Mouse (Mus musculus): Measurements from ENCODE around the gene Cnot2.

DNA sequence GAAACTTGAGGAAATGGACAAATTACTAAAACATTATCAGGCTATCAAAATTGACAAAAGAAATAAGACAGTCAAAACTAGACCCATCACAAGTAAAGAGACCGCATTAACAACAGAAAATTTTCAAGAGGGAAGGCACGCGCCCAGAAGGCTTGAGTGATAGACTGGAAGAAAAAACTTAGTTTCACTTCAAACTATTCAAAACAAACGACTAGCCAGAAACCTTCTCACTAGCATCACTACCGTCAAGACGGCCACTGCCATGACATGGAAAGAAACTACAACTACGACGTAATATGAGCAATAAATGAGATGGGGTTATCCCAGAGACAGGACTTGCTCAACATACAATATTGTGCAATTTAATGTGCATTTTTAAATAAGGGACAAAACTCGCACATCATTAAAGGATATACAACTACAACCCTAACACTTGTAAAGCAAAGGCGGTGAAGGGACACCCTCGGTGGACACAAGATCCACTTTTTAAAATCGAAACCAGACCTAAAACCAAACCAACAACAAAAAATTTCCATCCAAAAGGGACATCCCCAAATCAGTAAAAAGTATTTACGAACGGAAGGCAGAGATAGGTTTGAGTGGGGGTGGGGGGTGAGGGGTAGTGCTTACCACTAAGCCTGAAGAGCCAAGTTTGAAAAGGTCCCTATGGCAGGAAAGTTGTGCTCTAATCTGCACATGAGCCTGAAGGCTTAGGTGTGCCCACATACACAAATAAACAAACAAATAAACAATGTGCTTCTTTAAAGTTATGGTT, 16.3 kb downstream of the Cnot2 start:
- TF ChIP-seq GATA1 (IDR thresholded peaks at IDR 0.05; ENCODE audit: borderline replicate concordance, low read length) (no peak), FLI1 (IDR thresholded peaks at IDR 0.05; ENCODE audit: low read length) (no peak)
